ENCODE assay signal across 11 mouse cellular contexts in the genomic region with DNA sequence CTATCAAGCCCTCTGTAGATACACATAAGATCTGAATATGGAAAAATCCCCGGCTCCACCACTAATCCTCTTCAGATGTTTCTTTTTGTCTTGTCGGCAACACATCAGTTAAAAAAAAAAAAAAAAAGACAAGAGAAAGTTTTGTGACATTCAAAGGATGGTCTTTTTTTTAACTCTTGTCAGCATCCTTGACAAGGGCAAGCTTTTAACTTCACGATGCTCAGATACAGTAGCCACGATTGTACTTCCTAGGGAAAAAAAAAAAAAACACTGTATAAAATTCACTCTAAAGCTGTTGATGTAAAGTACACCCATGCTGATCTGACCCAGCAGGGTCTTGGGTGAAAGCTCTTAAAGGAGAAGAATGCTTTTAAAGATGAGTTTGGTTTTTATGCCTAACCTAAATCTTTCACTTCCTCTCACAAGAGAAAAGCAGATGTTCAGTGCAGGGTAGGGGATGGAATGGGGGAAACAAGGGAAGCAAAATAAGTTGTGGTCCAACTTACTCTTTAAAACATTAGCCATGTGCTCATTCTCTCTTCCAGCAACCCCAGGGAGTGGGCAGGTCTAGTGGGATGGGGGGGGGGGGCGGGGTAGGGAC. TPM values are rescaled to one million over a fixed set of nuclear protein-coding genes. Genes with fewer than 3 reads are reported as not detected.
DNase-seq lines count a peak whose midpoint lies in the region; ATAC-seq lines count a peak whose summit lies in the region.
"Had no signal": no experiment of that assay in that cellular context is flagged by ENCODE, and none has a peak within 500 bp of the region (broad histone marks: within the 10 kb centered on the region; RNA-seq: fewer than 3 reads in every experiment).

No protein-coding gene starts in this region.

- DNase-seq in spleen, postnatal 36 days (ENCODE audit: low spot score in 2 of 2), result peak; percentile 19 to 28
- DNase-seq in spleen, adult 12 weeks (ENCODE audit: low spot score), result no peak
- DNase-seq in testis, postnatal 14 days (ENCODE audit: low spot score), result no peak
- no peak for DNase-seq in embryo, embryonic 9.5 days (ENCODE audit: extremely low spot score)
- DNase-seq in heart, postnatal 4 days, result no peak
- DNase-seq: cerebellum, adult 2 months; cerebellum, postnatal 10 days; gastrocnemius, postnatal 10 days had no signal

- ATAC-seq in granulocyte monocyte progenitor cell, adult 5-6 weeks (replicated peaks; ENCODE audit: poor library complexity, severe bottlenecking), result peak; percentile 68
- ATAC-seq in monocyte, adult 5-6 weeks (replicated peaks; ENCODE audit: insufficient number of reproducible peaks, low FRiP score, low TSS enrichment, poor library complexity, severe bottlenecking), result peak; percentile 46; the same call in 1 of the 2 replicates
- ATAC-seq: forebrain, embryonic 16.5 days had no signal

RNA-seq across cellular contexts. Expression of a gene that starts 57.6 kb away (rescaled TPM):
- total RNA-seq in granulocyte monocyte progenitor cell, adult 5-6 weeks (2014; fragmentation: Nextera tagmentation), result 3.4 and 5.0 TPM in 2 replicates
- total RNA-seq in granulocyte monocyte progenitor cell, adult 5-6 weeks (2017), result 16.2 and 16.4 TPM in 2 replicates
- total RNA-seq in monocyte, adult 5-6 weeks (2017), result 280 to 361 TPM (median 306 TPM) in 3 replicates
- 1 to 10 TPM; 3.8 to 3.9 TPM for total RNA-seq in heart, postnatal 4 days (2021)

Comparison
In these comparisons a context has a peak if more than half of its experiments do, and no peak if none do; other contexts are left out.
1. DNase-seq: peak in spleen, postnatal 36 days (2 of 2); none in spleen, adult 12 weeks (single experiment), testis, postnatal 14 days (single experiment), embryo, embryonic 9.5 days (single experiment) and heart, postnatal 4 days (single experiment).
2. RNA of a gene that starts 57.6 kb away (total RNA-seq): 280 to 361 TPM in monocyte, adult 5-6 weeks; 3.4 to 16.4 TPM in granulocyte monocyte progenitor cell, adult 5-6 weeks and 3.8 to 3.9 TPM in heart, postnatal 4 days; every median in the first group is over 10 times any median in the second.